Mouse (Mus musculus): ENCODE data around the gene Themis3. TPM values are rescaled to one million over a fixed set of nuclear protein-coding genes. Genes with fewer than 3 reads are reported as not detected.

The Themis3 gene
- not detected in 2 replicates for polyA plus RNA-seq (2016; fragmentation: Nextera tagmentation; extraction: Ambion mirVana)

GRCm38 (mm10) chr17:66594435-66594834 is at the start of gene Themis3:
Themis3 (minus strand) TSS chr17:66594621.
- no peak within 1 kb of the TSS for H3K27ac ChIP-seq
- no peak for ATAC-seq
- WGBS (ENCODE audit: insufficient replicate concordance) = 42% methylated on average over 5 of the region's 5 CpGs

DNA sequence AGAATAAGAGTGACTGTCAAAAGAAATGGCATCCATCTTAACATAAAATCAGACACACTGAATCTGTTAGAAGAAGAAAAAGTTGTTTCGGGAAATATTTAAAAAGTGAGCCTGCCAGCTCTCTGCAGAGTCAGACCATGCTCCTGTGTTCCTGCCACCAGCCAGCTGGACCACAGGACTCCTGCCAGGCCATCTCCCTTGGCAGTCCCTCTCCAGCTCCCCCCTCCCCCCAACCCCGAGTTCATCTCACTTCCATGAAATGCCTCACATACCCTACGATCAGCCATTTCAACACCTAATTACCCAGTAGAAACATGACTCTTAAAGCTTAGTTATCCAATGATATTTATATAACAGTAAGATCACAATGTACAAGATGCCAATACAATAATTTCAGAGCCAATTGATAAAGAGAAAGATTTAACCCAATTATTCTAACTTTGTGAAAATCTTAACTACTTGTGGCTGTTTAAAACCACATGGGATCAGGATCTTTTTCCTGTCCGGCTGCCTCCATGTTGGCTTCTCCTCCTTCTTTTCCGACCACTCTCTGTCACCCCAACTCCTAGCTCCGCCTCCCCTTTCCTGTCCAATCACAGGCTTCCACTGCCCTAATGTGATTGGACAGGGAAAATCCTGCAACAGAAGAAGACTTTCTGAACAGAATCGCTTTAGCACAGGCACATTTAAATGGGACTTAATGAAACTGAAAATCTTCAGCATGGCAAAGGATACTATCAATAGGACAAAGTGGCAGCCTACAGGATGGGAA is 43.7 kb upstream of the Themis3 start:
- H3K4me1 ChIP-seq = no peaks in the 10 kb centered on the region

More at GRCm38 (mm10) chr17:66594435-66594834, at the start of gene Themis3:
- Histone ChIP-seq H3K4me2 (no peak within 1 kb of the TSS), H3K9ac (no peak within 1 kb of the TSS), H3K36me3 (no peaks in the 10 kb centered on the region), H3K4me1 (no peaks in the 10 kb centered on the region), H3K27me3 (replicated peaks) (no peaks in the 10 kb centered on the region), H3K4me3 (no peak within 1 kb of the TSS), H3K9me3 (replicated peaks) (no peaks in the 10 kb centered on the region)

DNA sequence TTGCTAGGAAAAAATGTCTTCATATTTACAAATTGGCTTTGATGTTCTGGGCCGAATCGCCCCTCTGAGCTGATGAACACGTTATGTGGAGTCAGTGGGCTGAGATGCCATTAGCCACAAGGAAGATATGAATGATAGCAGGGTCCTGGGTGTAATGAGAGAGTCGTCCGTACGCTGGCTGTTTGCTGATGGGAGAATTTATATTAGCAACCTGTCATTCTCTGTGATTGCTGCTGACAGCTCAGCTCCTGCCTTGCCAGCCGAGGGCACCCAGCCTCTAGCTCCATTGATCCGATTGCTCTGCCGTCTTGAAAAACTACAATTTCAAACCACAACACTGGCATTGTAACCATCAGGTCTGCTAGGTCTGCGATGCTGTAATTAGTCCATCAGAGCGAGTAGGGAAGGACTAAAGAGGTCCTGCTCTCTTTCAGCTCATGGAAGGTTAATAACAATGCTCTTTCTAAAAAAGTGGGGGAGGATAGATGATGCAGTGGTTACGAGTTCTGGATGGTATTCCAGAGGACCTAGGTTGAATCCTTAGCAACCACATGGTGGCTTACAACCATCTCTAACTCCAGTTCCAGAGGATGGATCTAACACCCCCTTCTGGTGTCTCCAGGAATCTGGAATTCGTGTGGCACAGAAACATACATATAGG is 25.7 kb upstream of the Themis3 start:
- Histone ChIP-seq H3K27me3 (replicated peaks) (no peaks in the 10 kb centered on the region), H3K9ac (no peak overlapping the region), H3K9me3 (replicated peaks) (no peaks in the 10 kb centered on the region), H3K4me2 (no peak overlapping the region), H3K36me3 (no peaks in the 10 kb centered on the region), H3K4me1 (no peaks in the 10 kb centered on the region), H3K27ac (no peak overlapping the region), H3K4me3 (no peak overlapping the region)
- ATAC-seq = no peak
- 69% methylated on average over 13 of the region's 13 CpGs for WGBS (ENCODE audit: insufficient replicate concordance)

More for the DNA sequence above, 43.7 kb upstream of the Themis3 start:
- no peak for ATAC-seq
- WGBS (ENCODE audit: insufficient replicate concordance) = 62% methylated on average over 7 of the region's 7 CpGs
- Histone ChIP-seq H3K4me3 (no peak overlapping the region), H3K36me3 (no peaks in the 10 kb centered on the region), H3K9ac (no peak overlapping the region), H3K9me3 (replicated peaks) (no peaks in the 10 kb centered on the region; the same call in 1 of the 2 replicates), H3K4me2 (no peak overlapping the region), H3K27me3 (replicated peaks) (no peaks in the 10 kb centered on the region), H3K27ac (no peak overlapping the region)

DNA sequence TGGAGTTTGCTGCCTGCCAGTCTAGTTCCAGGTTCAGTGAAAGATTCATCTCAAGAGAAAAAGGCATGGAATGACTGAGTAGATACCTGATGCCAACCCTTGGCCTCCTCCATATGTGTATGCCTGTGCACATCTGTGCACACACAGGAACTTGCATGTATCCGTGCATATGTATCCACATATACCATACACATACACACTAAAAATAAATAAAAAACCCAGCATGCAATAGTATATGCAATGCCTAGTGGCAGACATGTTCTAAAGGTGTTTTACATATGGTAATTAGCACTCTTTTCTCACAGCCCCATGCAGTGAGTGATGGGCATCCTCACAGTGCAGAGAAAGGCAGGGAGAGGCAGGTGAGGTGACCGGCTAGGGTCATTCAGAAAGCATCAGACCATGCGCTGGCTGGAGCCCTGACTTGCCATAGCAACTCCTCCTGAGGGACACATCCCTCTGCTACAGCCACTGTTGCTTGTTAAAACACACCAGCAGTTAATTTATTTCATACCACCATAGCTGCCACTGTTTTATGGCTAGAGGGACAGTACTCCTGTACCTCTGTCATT is 24.9 kb upstream of the Themis3 start:
- no peak overlapping the region for H3K27ac ChIP-seq
- no peaks in the 10 kb centered on the region for H3K4me1 ChIP-seq
- no peak overlapping the region for H3K9ac ChIP-seq
- H3K36me3 ChIP-seq = no peaks in the 10 kb centered on the region
- no peak for ATAC-seq
- H3K27me3 ChIP-seq (replicated peaks) = no peaks in the 10 kb centered on the region
- H3K4me3 ChIP-seq = no peak overlapping the region
- H3K9me3 ChIP-seq (replicated peaks) = no peaks in the 10 kb centered on the region
- WGBS (ENCODE audit: insufficient replicate concordance) = 78% methylated on average over 3 of the region's 3 CpGs
- no peak overlapping the region for H3K4me2 ChIP-seq

- Histone ChIP-seq H3K4me3 (no peak overlapping the region), H3K27me3 (replicated peaks) (no peaks in the 10 kb centered on the region), H3K4me2 (no peak overlapping the region), H3K27ac (no peak overlapping the region), H3K9me3 (replicated peaks) (no peaks in the 10 kb centered on the region), H3K36me3 (no peaks in the 10 kb centered on the region), H3K9ac (no peak overlapping the region), H3K4me1 (no peaks in the 10 kb centered on the region)
- ATAC-seq = no peak
Observed at GRCm38 (mm10) chr17:66610032-66610431, 15.6 kb upstream of the Themis3 start.

DNA sequence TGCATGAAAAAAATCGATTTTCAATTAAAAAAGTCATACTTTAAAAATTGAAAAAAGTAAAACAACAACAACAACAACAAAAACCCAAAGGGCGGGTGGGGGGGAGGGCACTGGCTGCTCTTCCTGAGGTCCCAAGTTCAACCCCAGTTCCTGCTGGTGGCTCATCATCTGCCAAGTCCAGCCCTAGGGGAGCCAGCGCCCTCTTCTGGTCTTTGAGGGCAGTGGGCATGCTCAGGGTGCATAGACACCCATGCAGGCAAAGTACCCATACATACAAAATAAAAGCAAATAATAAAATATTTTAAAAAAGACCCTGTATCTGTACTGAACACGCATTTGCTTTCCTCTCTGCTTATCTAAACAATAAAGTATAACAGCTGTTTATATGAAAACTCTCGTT is 10.5 kb upstream of the Themis3 start:
- H3K27ac ChIP-seq = no peak overlapping the region
- H3K9ac ChIP-seq = no peak overlapping the region
- no peak for ATAC-seq
- no peaks in the 10 kb centered on the region for H3K27me3 ChIP-seq (replicated peaks)
- WGBS (ENCODE audit: insufficient replicate concordance) = 47% methylated on average over 5 of the region's 5 CpGs
- no peak overlapping the region for H3K4me3 ChIP-seq
- no peak overlapping the region for H3K4me2 ChIP-seq
- H3K9me3 ChIP-seq (replicated peaks) = no peaks in the 10 kb centered on the region
- no peaks in the 10 kb centered on the region for H3K4me1 ChIP-seq
- H3K36me3 ChIP-seq = no peaks in the 10 kb centered on the region

DNA sequence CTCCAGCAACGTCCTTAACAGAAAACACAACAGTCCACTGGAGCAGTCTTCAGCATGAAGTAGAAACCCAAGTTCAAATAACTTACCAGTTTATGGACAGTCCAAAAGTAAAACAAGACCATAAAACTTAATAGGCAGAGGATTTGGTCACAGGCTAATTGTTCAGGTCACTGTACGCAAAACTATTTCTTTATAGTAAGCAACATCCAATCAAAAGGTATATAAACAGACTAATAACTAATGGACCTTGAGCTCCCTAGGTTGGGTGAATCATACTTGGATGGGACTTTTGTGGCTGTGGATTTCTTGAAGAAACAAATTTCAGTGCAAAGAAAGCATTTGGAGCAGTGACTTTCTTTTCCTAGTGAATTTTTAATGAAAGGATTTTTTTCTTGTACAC is 6.8 kb upstream of the Themis3 start:
- Histone ChIP-seq H3K4me3 (no peak overlapping the region), H3K27me3 (replicated peaks) (no peaks in the 10 kb centered on the region), H3K27ac (no peak overlapping the region), H3K9me3 (replicated peaks) (no peaks in the 10 kb centered on the region), H3K9ac (no peak overlapping the region), H3K4me2 (no peak overlapping the region), H3K4me1 (no peaks in the 10 kb centered on the region), H3K36me3 (no peaks in the 10 kb centered on the region)
- ATAC-seq = no peak
- 61% methylated on average over 2 of the region's 2 CpGs for WGBS (ENCODE audit: insufficient replicate concordance)

- H3K4me3 ChIP-seq = no peak overlapping the region
- no peak overlapping the region for H3K4me2 ChIP-seq
- H3K4me1 ChIP-seq = no peaks in the 10 kb centered on the region
- H3K27me3 ChIP-seq (replicated peaks) = no peaks in the 10 kb centered on the region
- H3K27ac ChIP-seq = no peak overlapping the region
- ATAC-seq = no peak
- 57% methylated on average over 3 of the region's 3 CpGs for WGBS (ENCODE audit: insufficient replicate concordance)
- no peak overlapping the region for H3K9ac ChIP-seq
- H3K9me3 ChIP-seq (replicated peaks) = no peaks in the 10 kb centered on the region
- H3K36me3 ChIP-seq = no peaks in the 10 kb centered on the region
Observed at GRCm38 (mm10) chr17:66595867-66596266, 1.4 kb upstream of the Themis3 start.

DNA sequence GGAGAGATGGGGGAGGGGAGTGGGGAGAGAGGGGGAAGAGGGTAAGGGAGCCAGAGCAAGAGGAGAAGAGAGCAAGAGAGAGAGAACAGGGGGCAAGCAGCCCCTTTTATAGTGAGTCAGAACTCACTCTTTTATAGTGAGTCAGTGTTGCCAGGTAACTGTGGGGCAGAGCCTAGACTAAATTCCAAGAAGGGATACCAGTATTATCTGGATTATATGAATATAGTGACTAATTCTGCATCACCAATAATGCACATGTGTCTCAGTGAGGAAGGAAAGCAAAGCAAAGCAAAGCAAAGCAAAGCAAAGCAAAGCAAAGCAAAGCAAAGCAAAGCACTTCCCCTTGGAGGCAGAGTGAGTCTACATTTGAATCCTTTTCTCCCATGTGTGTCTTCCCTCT is 835 bp upstream of the Themis3 start:
- no peaks in the 10 kb centered on the region for H3K9me3 ChIP-seq (replicated peaks)
- ATAC-seq = no peak
- H3K9ac ChIP-seq = no peak overlapping the region
- no peaks in the 10 kb centered on the region for H3K27me3 ChIP-seq (replicated peaks)
- no peak overlapping the region for H3K4me3 ChIP-seq
- no peaks in the 10 kb centered on the region for H3K4me1 ChIP-seq
- no peak overlapping the region for H3K4me2 ChIP-seq
- no peaks in the 10 kb centered on the region for H3K36me3 ChIP-seq
- H3K27ac ChIP-seq = no peak overlapping the region

- no peak for ATAC-seq
Observed at GRCm38 (mm10) chr17:66590353-66591075, 3.9 kb downstream of the Themis3 start.

GRCm38 (mm10) chr17:66589864-66590263 is 4.6 kb downstream of the Themis3 start:
- no peak for ATAC-seq
- Histone ChIP-seq H3K4me3 (no peak overlapping the region), H3K27ac (no peak overlapping the region), H3K36me3 (no peaks in the 10 kb centered on the region), H3K9ac (no peak overlapping the region), H3K27me3 (replicated peaks) (no peaks in the 10 kb centered on the region), H3K4me1 (no peaks in the 10 kb centered on the region), H3K4me2 (no peak overlapping the region), H3K9me3 (replicated peaks) (no peaks in the 10 kb centered on the region)
- WGBS (ENCODE audit: insufficient replicate concordance) = 55% methylated on average over 8 of the region's 8 CpGs

More at GRCm38 (mm10) chr17:66590353-66591075, 3.9 kb downstream of the Themis3 start:
- H3K27ac ChIP-seq = no peak overlapping the region
- no peaks in the 10 kb centered on the region for H3K27me3 ChIP-seq (replicated peaks)
- no peaks in the 10 kb centered on the region for H3K4me1 ChIP-seq
- no peak overlapping the region for H3K4me3 ChIP-seq
- H3K4me2 ChIP-seq = no peak overlapping the region
- no peaks in the 10 kb centered on the region for H3K36me3 ChIP-seq
- no peak overlapping the region for H3K9ac ChIP-seq
- no peaks in the 10 kb centered on the region for H3K9me3 ChIP-seq (replicated peaks)
- 57% methylated on average over 9 of the region's 9 CpGs for WGBS (ENCODE audit: insufficient replicate concordance)

DNA sequence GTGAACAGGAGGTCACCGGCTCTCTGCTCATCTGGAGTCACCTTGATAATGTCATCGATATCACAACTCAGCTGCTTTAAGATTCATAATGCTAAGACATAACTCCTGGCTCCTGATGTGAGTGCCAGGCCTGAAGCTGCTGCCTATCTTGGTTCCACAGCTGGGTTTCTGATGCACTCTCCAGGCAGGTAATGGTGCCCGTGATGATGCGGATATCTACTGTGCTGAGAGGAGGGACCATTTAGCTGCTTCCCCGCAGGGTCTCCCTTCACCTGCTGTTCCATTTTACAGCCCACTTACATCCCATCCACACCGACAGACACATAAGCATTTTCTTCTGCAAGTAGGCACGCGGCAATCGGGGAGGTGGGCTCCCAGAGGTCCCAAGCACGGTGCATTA is 7.7 kb downstream of the Themis3 start:
- Histone ChIP-seq H3K27me3 (replicated peaks) (no peaks in the 10 kb centered on the region), H3K9me3 (replicated peaks) (no peaks in the 10 kb centered on the region), H3K36me3 (no peaks in the 10 kb centered on the region), H3K9ac (no peak overlapping the region), H3K4me3 (no peak overlapping the region), H3K4me1 (no peaks in the 10 kb centered on the region), H3K4me2 (no peak overlapping the region), H3K27ac (no peak overlapping the region)
- WGBS (ENCODE audit: insufficient replicate concordance) = 81% methylated on average over 10 of the region's 10 CpGs
- no peak for ATAC-seq

Measured in liver, embryonic 12.5 days (tissue).